Mouse (Mus musculus) kidney, postnatal 10 days (tissue): ENCODE measurements around the gene Nlrp9b.
A peak's percentile ranks its signal among the peaks of the same experiment; 100 is the strongest.
"Not testable (repeated sequence)": the region's sequence is repeated elsewhere in the genome, so short reads cannot be mapped to it uniquely, and the experiment has no call there.

Experiments used
- DNase-seq: peaks from one replicate; pipeline ENCODE4 v3.0.0; 2021; ENCODE audit warnings: mixed read lengths

The Nlrp9b gene

DNA sequence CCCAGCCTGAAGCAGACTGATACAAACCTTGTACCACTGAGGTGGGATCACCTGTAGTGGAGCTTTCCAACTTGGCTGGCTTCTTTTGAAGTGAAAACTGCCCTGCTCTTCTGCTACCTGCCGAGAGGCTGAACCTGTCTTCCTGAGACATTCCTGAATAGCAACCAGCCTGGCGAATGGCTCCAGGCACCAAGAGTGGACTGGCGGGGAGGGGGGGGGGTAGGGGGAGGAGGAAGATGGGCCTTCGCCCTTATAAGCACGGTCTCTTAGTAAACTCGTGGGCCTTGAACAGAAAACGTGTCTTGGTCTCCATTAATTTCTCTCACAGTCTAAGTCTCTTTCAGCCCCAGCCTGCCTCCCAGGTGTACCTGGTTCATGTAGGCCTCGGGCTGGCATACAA, at the start of gene Nlrp9b:
Gene Nlrp9b, plus strand, starts transcription at position 301 of the 400 bp plus-strand sequence.
- DNase-seq, result not testable (repeated sequence)

DNA sequence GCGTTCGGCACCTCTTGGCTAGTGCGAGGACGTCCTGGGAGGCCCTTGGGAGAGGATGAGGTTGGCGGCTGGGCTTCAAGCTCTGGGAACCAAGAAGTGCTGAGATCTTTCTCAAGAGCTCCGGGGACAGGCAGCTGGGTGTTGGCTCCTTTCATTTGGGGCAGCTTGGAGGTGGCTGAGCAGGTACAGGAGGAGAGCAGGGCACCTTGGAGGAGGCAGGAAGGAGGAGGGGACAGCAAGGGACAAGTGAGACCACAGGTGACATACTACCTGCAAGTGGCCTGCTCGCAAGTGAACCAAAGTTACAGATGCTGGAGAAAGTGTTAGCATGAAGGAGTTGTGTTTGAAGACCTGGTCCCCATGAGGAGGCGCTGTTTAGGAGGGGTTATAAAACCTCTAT, 46.6 kb upstream of the Nlrp9b start:
- no peak for DNase-seq

DNA sequence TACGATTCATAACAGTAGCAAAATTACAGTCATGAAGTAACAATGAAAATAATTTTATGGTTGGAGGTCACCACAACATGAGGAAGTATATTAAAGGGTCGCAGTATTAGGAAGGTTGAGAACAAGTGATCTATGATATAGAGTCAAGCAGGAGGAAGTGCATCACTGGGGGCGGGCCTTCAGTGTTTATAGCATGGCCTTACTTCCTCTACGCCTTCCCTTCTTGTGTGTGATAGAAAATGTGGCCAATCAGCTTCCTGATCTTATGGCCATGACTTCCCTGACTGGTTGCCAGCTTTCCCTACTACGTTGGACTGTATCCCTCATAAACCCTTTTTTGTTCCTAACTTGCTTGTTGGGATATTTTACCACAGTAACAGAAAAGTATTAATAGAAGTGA, 46.1 kb upstream of the Nlrp9b start:
- DNase-seq, result no peak

DNA sequence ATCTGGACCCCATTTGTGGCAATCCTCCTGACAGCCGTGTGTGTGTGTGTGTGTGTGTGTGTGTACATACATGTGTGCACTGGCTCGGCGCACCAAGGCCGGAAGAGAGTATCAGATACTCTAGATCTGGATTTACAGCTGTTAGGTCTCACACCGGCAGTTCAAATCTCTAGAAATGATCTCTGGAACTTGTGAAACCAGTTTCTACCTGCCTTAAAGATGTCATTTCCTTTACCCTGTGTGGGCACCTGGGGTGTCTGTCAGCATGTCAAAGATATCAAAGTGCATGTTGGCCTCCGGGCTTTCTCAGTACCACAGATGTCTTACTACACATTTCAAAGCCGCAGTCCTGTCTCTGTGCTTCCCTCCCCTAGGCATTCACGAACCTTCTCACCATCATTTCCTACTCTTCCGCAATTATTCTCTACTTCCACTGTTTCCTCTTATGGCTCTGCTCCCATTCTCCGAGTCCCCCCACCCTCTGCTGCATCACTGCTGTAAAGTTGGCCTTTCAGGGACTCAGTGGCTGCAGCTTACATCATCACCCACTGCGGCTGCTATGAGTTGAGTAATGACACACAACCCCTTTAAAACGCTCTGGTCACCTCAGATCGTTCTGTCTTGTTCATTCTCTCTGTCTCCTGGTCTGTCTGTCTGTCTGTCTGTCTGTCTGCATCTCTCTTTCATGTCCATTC, 45.3 kb upstream of the Nlrp9b start:
- no peak for DNase-seq

DNA sequence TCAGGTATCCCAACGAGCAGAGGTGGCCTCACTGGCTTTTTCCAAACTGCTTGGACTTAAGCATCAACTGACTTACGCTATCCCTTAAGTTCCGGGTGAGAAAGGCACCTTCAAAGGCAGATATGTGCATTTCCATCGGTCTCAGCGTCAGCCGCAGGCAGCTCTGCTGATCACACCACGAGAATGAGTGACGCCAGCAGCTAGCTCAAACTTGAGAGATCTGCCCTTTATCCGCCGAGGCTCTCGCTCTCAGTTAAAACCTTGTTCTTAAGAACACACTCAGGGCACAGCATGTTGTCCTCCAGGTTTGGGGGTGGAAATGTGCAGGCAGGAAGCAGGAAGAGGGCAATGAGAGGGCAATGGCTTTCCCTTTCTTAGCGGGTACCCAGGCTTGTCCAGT, 42.3 kb upstream of the Nlrp9b start:
- no peak for DNase-seq

DNA sequence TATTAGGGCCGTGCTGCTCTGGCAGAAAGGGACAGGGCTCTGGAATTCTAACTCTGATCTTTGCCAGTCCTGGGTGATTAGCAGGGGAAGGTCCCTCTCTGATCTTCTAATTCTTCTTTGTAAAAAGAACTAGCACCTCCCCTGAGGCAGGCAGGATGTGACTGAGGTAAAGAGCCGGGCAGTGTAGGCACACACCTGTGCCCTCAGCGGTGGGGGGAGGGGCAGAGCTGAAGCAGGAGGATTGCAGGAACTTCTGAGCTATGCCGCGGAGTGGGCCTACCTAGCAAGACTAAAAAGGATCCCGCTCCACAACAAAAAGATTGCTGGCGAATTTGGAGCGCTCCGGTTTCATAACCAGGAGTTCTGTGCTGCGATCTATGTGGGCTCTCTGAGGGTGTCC, 41.3 kb upstream of the Nlrp9b start:
- DNase-seq, result no peak

DNA sequence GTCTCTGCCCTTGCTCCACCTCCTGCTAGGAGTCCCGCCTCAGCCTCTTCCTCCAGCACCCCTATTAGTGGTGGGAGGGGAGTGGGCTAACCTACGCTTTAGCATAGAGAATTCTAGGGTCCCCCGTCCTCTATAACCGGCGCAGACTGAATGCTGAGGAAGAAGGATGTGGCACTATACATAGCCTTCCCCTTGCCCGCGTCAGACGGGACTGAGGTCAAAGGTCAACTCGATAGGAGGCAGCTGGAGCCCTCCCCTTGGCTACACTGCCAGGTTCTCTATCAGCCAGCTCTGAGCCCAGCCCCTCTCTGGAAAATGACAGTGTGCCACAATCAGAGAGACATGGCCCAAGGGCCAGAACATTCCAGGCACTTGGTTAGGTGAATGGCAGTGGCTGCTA, 40.7 kb upstream of the Nlrp9b start, which contains the start of gene Igsf23:
Gene Igsf23, minus strand, starts transcription at position 168 of the 400 bp plus-strand sequence.
- DNase-seq, result no peak

DNA sequence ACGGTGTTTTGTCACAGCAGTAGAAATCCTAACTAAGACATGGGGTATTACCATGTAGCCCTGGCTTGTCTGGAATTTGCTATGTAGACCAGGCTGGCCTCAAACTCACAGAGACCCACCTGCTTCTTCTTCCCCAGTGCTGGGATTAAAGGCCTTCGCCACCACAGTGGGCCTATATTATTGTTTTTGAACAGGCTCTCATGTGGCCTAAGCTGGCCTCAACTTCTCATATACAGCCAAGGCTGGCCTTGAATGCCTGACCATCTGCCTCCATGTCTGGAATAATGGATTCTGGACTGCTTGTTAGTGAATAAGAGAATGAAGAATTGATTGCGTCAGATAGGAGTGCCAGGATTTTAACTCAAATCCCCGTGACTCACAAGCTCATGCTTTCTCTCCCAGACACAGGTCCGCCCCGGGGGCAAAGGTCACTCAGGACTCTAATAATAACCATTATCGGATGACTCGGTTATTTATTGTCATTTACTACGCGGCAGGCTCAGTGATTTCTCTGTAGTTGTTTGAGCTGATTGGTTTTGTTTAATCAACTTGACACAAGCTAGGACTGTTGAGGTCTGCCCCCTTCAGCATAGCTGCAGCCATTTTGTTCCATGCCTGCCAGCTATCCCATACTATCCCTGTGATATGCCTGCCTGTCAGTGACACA, 38.8 kb upstream of the Nlrp9b start:
- DNase-seq, result peak; percentile 19

DNA sequence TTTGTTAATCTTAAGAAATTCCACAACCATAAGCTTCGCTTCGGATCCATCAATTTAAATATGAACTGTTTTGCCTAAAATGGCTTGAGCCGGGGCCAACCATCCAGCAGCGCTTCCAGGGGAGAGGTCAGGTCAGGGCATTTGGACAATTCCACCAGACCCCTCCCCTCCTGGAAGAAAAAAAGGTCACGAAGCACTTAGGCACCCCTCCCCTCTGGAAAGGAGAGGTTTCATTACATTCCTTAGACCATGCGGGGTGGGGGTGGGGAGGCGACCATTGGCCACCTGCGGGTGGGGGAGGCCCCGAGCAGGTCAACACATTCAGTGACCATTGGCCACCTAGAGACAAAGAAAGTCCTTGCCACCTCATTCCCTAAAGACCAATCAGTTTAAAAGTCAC, 38.2 kb upstream of the Nlrp9b start:
- no peak for DNase-seq

DNA sequence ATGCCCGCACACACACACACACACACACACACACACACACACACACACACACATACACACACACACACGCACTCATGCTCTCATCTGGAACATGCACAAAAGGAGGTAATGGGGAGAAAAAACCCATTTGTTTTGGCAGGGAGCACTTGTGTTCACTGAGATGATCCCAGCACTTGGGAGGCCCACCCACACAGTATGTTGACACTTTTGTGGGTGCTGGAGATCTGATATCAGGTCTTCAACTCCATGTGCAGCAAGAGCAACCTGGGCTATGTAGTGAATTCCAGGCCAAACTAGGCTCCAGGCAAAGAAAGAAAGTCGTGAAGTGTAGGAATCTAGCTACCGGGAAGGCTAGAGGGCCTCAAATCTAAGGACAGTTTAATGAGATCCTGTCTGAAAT, 35.4 kb upstream of the Nlrp9b start:
- DNase-seq, result no peak

DNA sequence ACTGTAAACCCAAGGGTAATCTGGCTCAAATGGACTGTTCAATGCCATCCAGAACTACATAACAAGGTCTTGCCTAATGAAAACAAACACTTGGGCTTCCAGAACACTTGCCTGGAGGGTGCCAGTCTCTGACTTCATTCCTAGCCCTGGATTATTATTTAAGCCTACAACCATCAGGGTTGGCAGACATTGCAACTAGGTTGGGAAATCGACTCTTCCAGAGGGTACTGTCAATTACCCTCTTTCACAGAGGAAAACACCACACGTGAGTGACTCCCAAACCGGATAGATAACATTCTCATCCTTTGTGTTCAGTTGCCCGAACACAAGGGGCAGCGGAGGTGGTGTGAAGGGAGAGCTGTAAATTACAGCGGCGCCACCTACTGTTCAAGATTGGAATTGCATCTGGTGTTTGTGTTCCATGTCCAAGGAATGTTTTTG, 34.9 kb upstream of the Nlrp9b start:
- peak; percentile 95 for DNase-seq

DNA sequence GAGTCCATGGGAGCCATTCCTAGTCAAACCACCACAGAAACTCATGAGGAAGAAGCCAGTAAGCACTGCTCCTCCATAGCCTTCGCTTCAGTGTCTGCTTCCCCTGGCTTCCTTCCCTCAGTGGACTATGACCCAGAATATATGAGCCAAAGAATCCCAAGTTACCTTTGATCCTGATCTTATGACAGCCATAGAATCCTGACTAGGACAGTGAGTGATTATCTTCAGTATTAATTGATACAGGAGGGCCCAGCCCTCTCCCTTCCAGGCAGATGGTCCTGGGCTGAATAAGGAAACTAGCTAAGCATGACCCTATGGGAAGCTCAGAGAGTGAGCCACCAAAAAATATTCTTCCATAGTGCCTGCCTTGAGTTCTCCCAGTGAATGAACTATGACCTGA, 28.8 kb upstream of the Nlrp9b start:
- DNase-seq, result no peak

DNA sequence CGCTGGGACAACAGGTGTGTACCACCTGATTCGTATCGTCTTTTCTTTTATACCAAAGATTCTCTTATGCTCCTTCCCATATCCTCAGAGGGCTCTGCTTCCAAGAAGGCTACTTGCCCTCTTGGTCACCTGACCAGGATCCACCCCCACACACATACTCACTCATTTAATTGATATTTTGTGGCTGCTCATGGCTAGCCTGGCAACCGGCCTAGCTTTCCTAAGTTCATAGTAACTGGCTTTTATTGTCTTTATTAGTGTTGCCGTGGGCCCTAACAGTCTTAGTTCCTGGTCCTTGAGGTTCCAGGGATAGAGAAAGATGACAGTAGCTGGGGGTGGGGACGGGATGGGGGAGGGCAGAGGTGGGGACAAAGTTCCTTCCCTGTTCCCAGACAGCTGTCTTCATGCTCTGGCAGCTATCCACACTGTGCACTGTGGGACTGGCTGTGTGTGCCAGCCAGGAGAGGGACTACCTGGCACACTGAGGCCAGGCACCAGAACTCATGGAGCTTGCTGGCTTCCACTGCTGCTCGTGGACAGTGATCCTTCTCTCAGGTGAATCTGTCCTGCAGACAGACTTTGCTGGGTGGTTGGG, 26.2 kb upstream of the Nlrp9b start, which contains the start of gene Ceacam20:
Gene Ceacam20, plus strand, starts transcription at position 428 of the 595 bp plus-strand sequence.
- no peak for DNase-seq

DNA sequence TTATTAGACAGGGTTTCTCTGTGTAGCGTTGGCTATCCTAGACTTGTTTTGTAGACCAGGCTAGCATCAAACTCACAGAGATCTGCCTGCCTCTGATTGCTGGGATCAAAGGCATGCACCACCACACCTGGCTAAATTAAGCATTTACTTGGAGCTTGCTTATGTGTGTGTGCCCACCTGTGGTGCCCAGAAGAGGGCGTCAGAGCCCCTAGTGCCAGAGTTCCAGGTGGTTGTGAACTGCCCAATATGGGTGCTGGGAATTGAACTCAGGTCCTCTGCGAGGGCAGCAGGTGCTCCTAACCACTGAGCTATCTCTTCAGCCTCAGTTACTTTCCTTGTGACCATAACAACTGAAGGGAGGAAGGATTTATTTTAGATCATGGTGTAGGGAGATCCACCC, 22.2 kb upstream of the Nlrp9b start:
- DNase-seq, result no peak

DNA sequence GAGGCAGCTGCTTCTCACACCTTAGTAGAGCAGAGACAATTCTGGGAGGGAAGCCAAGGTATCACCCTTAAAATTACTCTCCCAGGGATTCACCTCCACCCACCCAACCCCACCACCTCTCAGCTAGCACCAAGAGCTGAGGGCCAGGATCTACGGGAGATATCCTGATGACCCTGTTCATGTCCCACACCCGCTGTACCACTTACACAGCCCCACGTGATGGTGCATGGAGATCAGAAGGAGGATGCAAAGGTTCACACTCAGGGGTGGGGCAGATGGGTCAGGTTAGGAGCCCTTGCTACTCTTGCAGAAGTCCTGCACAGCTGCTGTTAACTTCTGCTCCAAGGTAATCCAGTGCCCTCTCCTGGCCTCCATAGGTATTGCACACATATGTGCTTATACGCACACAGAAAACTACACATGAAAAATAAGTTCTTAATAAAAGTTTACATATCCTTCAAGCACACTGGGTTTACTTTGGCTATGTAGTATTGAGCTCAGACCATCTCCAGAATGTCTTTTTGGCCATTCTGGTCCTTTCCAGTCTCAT, 21.6 kb upstream of the Nlrp9b start:
- DNase-seq, result no peak

DNA sequence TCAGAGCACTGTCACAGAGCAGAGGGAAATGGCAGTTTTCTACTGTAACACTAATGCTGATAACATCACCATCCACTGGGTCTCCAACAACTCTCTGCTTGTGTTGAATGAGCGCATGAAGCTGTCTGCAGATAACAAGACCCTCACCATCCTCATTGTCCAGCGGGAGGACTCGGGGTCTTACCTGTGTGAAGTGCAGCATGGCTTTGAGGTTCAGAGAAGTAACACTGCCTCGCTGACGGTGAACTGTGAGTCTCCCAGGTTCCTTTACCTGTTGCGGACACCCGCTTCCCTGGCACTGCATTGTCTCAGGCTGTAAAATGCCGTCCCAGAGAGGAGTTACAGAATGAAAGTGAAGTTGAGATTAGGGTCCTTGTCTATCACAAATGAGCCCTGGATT, 21.1 kb upstream of the Nlrp9b start:
- no peak for DNase-seq

DNA sequence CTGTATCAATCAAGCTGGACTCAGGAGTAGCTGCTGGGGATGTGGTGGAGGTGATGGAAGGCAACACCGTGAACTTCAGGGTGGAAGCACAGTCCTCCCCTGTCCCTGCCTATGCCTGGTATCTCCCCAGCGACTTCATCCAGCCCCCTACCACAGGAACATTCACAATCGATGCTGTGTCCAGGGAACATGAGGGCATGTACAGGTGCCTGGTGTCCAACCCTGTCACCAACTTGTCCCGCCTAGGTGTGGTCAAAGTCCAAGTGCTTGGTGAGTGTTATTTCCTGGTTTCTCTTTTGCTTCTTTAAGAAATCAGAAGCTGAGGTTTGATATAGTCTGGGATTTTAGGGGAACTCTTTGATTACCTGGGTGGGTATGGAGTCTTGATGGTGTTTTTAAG, 19.7 kb upstream of the Nlrp9b start:
- DNase-seq, result no peak

DNA sequence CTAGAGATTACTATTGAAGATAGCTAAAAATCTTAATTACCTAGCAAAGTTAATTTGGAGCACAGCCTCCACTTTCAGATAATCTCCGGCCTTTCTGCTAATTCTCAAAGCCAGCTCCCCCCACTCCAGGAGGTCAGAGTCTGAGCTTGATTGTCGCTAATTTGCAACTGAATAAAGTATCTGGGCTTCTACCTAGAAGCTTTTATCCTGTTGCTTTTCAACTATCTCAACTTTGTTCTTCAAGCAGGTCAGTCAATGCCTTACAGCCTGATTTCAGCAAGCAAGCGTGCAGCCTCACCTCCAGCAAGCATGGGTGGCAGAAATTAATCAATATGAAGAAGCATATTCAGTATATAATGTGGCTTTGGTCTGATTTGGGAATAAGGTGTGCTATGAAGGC, 5.5 kb downstream of the Nlrp9b start:
- not testable (repeated sequence) for DNase-seq

DNA sequence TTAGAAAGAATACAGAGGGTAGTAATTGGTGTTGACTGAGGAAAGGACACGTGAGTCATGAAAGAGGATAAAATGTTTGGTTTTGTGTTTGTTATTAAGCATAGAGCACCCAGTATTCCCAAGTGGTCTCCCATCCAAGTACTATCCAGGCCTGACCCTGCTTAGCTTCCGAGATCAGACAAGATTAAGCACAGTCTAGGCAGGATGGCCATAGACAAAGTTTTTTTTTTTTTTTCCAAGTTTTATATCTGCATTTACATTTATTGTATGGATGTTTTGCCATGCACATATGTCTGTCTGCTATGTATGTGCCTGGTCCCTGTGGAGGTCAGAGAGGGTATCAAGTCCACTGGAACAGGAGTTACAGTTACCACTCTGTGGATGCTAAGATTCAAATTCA, 18.7 kb downstream of the Nlrp9b start:
- DNase-seq, result no peak

DNA sequence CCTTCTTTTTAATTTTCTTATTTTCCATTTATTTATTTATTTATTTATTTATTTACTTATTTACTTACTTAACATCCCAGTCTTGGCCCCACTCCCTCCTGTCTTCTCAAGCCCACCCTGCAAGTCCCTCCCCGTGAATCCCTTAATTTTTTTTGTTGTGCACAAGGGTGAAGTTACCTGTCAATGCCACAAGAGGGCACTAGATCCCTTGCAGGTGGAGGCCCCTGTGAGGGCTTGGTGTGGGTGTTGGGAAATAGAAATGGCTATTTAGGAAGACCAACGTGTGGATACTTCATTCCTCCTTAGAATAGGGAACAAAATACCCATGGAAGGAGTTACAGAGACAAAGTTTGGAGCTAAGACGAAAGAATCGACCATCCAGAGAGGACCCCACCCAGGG, 72.8 kb downstream of the Nlrp9b start:
- not testable (repeated sequence) for DNase-seq

DNA sequence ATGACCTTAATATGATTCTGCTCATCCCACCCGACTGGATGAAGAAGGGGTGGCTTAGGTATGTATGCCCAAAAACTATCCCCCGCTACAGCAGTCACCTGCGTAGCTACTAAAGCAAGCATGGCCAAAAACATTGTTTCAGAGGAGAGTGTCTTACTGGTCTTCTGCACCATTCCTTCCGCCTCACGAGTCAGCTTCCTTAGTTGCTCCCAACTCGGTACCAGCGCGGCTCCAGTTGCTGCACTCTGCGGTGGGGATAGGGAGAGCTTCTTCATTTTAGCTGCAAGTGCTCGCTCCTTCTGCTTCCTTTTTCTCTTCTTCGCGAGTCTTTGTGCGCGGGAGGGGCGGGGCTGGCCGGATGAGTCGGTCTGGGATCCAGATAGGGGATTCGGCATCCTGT, 86.9 kb downstream of the Nlrp9b start:
- DNase-seq, result not testable (repeated sequence)

DNA sequence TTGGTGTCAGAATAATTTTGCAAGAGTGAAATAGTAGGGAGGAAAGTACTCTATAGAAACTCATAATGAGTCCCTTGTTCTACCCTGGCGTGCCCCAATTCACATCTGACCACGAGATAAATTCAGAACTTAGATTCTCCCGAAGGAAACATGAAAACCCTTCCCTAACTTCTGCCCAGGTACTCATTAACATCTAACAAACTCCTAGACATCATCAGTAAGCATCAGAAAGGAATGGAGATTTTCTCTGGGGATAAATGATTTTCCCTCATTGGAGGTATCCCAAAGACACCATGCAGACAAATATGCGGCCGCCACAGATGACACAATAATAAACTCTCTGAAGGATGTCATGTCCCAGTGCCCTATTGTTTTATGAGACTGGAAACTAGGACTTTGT, 108.1 kb downstream of the Nlrp9b start, which contains the start of gene Vmn1r91:
Gene Vmn1r91, plus strand, starts transcription at position 301 of the 400 bp plus-strand sequence.
- DNase-seq, result not testable (repeated sequence)

DNA sequence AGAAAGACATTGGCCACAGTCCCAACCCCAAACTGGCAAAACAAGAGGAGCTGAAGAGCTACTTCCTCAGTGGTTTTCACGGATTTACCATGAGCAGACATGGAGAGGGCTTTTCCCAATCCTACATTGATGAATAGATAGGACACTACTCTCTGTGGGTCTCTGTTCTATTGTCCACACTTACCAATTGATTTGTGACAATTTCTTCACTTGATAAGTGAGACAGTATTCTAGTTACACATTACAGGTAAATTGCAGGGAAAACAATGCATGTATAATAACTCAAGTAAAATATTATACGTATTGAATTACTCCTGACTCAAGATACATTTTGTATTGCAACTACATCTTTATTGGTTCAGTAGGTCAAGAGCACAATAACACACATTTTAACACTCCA, 131.2 kb downstream of the Nlrp9b start, which contains the start of gene Gm16442:
Gene Gm16442, minus strand, starts transcription at position 101 of the 400 bp plus-strand sequence.
- not testable (repeated sequence) for DNase-seq
